Mouse (Mus musculus): ENCODE data around the gene Nek7.

Nek7 gene

DNA sequence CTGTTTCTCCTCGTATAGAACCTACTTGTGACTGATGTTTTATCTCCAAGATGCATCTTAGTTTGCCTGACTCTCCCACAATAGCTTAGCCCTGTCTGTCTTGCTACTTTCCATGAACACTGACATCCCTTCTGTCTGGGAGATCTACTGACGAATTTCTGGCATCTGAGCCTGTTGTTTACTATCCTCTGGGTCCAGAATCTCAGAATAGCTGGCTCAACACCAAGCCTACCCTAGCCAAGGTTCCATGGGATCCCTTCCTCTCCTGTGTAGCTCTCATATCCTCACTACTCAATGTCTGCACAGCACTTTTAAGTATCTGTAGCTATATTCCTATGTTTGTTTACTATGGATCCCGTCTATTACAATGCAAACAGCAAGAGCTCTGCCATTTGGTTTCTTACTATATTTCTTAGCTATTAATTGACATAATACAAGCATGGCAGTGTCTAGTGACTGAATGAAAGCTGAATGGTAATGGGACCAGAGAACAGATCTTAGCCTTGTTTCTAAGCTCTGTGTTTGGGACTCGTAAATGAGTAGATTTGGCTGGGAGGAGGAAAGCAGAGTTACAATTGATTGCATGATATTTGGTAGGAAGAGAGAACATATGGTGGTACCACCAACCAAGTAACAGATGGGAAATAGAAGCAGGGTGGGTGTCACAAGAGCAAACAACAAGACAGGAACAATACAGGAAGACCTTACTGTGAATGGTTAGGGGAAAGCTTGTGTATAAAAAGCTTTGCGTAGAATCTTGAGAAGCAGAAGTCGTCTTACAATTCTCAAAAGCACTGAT lies 51.3 kb downstream of the Nek7 start:
- DNase-seq, result no peak

GRCm38 (mm10) chr1:138567946-138568345 lies 52.0 kb downstream of the Nek7 start:
- no peak for DNase-seq

DNA sequence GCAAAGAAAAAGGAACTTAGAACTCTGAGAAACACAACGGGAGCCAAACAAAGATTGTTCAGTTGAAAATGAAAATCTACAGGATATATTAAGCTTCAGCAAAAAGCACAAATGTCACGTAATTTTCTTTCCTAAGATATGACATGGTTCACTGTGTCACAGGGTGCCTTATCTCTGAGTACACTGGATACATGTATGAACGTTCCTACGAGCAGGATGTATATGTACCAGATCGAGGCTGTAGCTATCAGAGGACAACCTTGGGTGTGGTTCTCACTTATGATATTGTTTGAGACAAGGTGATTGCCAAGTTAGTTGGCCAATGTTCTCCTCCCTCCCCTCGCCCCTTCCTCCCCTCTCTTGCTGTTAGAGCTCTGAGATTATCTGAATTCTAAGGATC lies 55.3 kb downstream of the Nek7 start:
- DNase-seq, result no peak

DNA sequence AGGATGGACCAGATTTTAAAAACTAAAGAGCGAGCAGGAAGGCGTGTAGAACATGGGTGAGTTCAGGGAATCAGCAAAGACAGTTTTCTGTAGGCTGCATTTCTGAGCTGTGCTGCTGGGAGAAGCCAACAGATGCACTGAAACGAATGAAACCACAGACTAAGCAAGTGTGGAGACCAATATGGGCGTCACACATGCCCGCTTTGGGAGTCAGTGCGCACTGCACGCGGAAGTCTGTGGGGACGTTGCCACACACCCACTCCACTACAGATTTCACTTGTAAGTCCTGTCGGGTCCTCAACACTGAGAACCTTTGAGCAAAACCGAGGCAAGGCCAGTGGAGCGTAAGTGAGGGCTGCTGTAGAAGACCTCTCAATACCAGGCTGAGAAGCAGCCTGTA lies 59.2 kb downstream of the Nek7 start:
- no peak for DNase-seq

DNA sequence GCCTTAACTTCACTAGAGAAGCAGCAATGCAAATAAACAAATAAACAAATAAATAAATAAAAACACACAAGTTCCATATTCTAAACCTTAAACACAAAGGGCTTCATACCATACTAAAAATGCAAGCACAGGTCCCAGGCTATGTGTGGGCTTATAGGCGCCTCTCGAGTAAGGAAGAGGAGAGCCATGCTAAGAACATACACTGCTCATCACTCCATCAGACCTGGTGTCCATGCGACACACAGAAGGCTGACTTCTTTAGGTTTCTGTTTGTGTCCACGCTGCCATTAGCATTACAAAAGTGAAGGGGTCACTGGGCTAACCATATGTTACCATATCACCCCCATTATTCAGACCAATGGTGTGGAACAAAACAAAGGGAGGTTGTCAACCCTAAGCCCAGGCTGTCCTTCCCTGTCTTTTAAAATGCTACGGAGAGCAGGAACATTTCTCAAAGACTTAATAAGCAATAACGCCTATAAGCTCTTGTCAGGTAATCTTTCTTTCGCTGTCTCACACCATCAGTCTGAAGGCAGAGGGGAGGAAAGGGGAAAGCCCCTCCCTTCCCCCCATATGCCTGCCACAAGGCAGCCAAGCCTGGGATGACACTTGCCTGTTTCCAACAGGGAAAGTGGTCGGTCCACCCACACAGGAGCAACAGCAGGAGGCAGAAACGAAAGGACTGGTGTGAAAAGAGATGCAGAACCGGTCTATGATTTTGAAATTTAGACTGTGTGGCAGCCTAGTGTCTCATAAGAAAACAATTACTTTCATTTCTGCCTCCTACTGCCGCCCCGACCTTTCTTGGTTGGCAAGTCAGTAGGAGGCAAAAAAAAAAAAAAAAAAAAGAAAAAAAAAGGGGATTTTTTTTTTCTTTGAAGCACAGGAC lies 60.5 kb downstream of the Nek7 start:
- no peak for DNase-seq

GRCm38 (mm10) chr1:138558342-138558741 lies 61.6 kb downstream of the Nek7 start:
- DNase-seq, result no peak

DNA sequence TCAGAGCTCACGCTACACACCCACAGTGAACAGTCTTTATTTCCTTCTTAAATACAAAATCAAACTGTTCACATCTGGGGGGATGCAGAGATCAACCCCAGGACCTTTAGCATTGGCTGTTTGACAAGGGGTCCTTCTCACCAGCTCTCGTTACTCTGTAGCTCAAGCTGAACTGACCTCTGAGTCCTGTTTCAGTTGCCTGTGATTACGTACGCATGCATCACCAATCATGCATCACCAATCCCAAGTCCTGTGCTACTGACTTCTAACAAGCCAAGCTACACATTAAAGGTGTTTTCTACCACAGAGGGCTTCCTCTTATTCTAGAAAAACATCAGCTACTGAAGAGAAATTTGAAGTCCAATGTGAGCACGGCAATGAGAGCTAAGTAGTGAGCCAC lies 65.0 kb downstream of the Nek7 start:
- DNase-seq, result no peak

DNA sequence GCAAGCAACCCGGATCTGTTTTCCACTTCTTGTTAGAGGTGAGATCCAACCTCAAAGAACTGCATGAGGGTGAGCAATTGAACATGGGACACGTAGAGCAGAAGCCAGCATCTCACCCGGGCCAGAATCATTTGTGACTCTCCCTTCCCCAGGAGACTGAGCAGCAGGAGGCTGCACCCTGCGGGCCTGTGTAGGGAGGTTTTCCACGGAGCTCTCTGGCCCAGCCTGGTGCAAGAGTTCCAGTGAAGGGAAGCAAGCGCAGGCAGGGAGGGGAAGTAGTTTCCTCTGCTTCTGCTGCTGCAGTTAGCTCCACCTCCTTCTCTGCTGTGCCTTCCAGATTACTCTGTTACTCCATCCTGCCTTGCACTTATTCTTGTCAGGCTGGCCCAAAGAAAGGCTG lies 69.8 kb downstream of the Nek7 start:
- DNase-seq, result no peak

GRCm38 (mm10) chr1:138542170-138542515 lies 77.8 kb downstream of the Nek7 start:
- DNase-seq, result no peak

DNA sequence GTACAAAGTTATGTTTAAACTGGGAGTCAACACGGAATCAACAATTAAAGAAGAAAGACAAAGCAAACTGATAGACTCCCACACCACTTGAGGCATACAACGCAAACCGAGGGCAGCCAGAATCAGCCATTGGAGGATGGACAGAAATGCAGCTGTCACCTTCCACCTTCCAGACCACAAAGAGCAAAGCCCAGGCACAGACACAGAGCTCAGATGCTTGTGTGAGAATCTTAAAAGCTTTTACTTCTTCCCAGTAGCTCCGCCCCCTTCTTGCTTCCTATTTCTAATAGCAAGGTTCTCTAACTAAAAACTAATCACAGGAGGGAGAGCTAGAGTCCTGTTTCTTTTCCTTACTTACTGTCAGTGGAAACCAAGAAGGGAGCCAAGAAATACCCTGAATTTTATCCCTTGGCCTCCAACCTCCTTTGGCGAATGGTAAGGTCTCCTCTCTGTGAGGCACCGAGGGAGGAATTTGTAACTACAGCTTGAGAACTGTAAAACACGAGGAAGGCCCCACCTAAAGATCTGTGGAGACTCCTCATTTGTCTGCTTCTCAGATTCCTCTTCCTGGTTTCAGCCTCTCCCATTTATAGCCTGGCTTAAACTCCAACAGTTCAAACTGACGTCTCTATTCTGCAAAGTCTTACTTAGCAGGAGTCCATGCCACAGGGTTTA lies 78.3 kb downstream of the Nek7 start:
- no peak for DNase-seq

- DNase-seq, result no peak
Measured at GRCm38 (mm10) chr1:138539713-138540112, 80.2 kb downstream of the Nek7 start.

DNA sequence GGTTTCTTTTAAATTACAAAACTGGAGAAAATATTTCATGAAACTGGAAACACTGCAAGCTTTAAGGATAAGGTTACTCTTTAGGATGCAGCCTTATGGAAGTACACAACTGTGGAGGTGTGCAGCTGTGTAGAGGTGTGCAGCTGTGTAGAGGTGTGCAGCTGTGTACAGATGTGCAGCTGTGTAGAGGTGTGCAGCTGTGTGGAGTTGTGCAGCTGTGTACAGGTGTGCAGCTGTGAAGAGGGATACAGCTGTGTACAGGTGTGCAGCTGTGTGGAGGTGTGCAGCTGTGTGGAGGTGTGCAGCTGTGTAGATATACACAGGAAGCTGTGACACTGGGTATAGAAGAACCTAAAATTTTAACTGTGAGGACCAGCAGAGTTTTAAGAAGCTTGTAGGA lies 81.7 kb downstream of the Nek7 start:
- no peak for DNase-seq

DNA sequence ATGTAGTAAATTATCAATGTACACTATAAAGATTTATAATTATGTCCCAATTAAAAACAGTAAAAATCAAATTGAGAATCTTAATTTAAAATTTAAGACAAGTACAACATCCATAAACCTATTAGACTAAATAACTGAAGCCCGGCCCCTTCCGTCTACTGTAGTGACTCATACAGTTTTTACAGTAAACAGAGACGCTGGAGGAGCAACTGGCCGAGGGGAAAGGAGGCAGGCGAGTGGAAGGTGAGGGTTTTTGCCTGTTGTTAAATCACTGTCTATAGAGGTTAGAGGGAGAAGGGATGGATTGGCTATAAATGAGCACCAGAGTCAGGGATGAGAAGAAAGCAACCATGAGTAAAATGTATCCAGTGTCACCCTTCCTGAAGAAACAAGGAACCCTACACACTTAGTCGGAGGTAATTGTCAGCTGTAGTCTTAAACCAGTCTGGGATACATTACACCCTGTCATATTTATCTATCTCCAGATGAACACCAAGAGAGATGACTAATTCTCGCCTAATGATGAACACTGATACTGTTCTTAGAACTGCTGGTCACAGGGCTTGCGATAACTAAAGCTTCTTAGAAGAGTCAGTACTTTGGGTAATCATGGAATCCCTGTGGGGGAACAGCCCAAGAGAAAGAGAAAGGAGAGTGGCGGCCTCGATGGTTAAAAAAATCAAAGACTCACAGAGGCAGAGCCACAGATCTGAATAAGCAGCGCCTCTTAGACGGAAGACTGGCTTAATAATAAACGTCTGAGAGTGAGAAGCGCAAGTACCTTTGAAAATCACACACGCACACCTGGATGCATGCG lies 84.0 kb downstream of the Nek7 start:
- DNase-seq, result no peak

- DNase-seq, result no peak
Measured at GRCm38 (mm10) chr1:138530604-138531003, 89.3 kb downstream of the Nek7 start.

- DNase-seq, result no peak
Measured at GRCm38 (mm10) chr1:138523962-138524361, 96.0 kb downstream of the Nek7 start.

DNA sequence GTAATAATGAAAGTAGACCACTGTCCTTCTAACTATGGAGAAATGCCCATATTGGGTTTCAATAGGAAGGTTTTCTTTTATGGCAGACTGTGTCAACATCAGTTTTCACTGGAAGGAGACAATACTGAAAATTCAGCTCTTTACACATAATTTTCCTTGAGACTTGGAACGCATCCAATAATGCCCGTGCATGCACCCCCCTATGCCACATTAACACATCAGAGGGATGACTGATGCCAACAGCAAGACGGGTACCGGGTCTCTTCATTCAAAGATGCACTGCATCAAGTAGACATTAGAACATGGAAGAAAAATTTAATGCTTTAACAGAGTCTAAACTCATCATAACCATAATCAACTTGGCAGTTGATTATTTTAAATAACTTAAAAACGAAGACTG lies 101.7 kb downstream of the Nek7 start:
- DNase-seq, result no peak

- DNase-seq, result no peak
Measured at GRCm38 (mm10) chr1:138517360-138518099, 102.4 kb downstream of the Nek7 start.

DNA sequence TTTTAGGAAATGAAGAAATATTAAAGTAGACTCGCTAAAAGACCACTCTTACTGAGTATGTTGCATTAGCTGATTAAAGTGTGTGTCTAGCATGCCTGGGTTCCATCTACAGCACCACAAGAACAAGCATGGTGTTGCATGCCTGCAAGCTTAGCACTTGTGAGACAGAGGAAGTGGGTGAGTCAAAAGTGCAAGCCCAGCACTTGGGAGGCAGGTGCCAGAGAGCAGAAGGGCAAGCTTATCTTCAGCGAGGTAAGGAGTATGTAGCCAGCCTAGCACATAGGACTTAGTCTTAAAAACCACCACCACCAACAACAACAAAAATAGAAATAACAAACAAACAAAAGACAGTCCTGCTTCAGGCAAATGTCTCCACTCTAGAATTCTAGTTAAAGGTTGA lies 103.0 kb downstream of the Nek7 start:
- DNase-seq, result no peak

GRCm38 (mm10) chr1:138515362-138515761 lies 104.6 kb downstream of the Nek7 start:
- no peak for DNase-seq

GRCm38 (mm10) chr1:138513982-138514381 lies 106.0 kb downstream of the Nek7 start:
- no peak for DNase-seq

DNA sequence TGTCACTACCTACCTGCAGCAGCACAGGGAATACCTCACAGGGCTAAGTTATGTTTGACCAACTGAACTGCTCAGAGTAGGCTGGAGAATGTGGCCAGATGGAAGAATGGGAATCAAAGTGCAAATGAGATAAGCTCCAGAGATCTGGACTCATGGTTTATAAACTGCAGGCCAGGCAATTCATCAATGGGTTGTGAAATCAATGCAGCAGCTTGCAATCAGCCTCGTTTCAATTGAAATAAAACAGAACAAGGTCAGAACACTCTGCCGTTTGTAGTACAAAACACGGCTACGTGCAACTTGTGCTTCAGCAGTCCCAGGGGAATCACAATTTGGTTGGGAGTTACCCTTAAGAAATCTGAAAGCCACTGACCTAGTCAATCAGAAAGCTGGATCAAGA lies 109.4 kb downstream of the Nek7 start:
- DNase-seq, result no peak

DNA sequence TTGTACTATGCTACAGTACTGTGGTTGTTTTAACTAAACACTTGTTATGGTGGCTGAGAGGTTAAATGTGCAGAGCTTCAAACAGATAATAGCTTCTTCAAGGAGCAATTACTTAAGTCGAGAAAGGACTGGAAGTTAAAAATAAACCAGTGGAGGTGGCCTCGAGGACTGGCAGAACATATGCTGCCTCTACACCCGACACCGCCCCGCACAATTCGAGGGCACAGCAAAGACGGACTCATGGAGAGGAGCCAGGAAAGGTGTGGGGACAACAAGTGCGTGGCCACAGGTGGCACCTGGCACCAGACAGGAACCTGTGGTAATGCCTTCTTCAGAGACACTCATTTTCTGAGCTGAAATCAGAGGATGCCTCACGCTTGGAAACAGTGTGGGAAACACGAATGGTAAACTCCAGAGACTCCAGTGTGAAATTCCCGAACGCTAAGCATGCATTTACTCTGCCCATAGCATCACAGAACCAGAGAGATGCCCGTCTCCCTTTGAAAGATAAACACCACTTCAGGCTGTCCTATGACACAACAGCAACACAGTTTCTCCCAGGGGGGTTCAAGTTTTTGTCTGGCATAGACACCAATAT lies 112.4 kb downstream of the Nek7 start:
- DNase-seq, result no peak
